Comparison of ENCODE assay signal across 8 mouse cellular contexts in the genomic region with DNA sequence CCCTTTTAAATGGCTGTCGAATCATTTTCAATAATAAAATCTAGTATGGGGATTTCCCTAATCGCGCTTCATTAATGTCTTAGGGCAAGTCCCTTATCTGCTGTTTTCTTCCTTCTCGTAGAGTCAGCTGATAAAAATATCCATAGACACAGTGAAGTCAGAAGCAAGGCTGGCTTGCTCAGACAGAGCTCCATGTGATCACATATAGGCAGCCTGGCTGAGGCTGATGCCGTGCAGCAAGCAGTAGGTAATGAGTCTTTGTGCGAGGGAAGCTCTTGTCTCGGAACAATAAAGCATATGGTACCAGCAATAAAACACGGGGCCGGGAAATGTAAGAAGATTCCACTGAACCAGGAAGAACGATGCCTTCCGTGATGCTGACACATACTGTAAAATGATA.
DNase-seq lines count a peak whose midpoint lies in the region.

No protein-coding gene starts in this region.

- intact Hi-C loops in left cerebral cortex, postnatal 4 days (cut with DNase I) = loop anchor here (2.0 to 10.0 kb wide), 2 partner anchors 83 to 245 kb away; no protein-coding TSS in a partner anchor

- DNase-seq in embryo, embryonic 10 days (ENCODE audit: low spot score) = peak; percentile 69
- DNase-seq in embryo, embryonic 9.5 days (ENCODE audit: extremely low spot score) = no peak
- peak; percentile 31 to 34 for DNase-seq in frontal cortex, postnatal 10 days (ENCODE audit: low spot score in 2 of 2)
- peak; percentile 48 for DNase-seq in left cerebral cortex, postnatal 4 days
- DNase-seq in retina, embryonic 14.5 days (ENCODE audit: low spot score) = peak; percentile 67
- DNase-seq in adrenal gland, adult 18-20 months (ENCODE audit: low spot score in 2 of 2) = no peak
- DNase-seq in ovary, postnatal 10 days (ENCODE audit: low spot score) = no peak
- DNase-seq in ovary, postnatal 36 days (ENCODE audit: low spot score) = no peak

Comparison
In these comparisons a context has a peak if more than half of its experiments do, and no peak if none do; other contexts are left out.
1. DNase-seq: peak in embryo, embryonic 10 days (single experiment), frontal cortex, postnatal 10 days (2 of 2), left cerebral cortex, postnatal 4 days (single experiment) and retina, embryonic 14.5 days (single experiment); none in embryo, embryonic 9.5 days (single experiment), adrenal gland, adult 18-20 months (0 of 2), ovary, postnatal 10 days (single experiment) and ovary, postnatal 36 days (single experiment).